Mouse (Mus musculus) liver, postnatal 0 days (tissue): ENCODE measurements at regions not wholly inside any gene's neighbourhood (a gene's known extent, or its start where the extent isn't known, plus 50 kb on each side); places are given as distances from the start of the nearest gene placed in this dataset.

Experiments
- CTCF ChIP-seq: sonication (generic); IDR thresholded peaks from 2 replicates; pipeline ENCODE4 v1.5.1; 2016; ENCODE audit warnings: antibody characterized with exemption, low read depth
- EP300 ChIP-seq: IDR thresholded peaks from 2 replicates; pipeline ENCODE4 v1.6.1; 2016; ENCODE audit warnings: antibody characterized with exemption, low read depth, mild to moderate bottlenecking

- no peak for TF ChIP-seq CTCF
- TF ChIP-seq EP300, result no peak
These were observed 292.8 kb upstream of the Tenm3 start for GRCm38 (mm10) chr8:49136503-49137044.
